In genomic region chr17:60465041-60465440, GRCm38 (mm10) we compare ENCODE assay signal across 27 mouse cellular contexts.
"Had no signal": no experiment of that assay in that cellular context is flagged by ENCODE, and none has a peak within 500 bp of the region (broad histone marks: within the 10 kb centered on the region; RNA-seq: fewer than 3 reads in every experiment).

No protein-coding gene starts in this region.

- ATAC-seq: forebrain, embryonic 13.5 days; forebrain, embryonic 14.5 days; forebrain, embryonic 15.5 days; forebrain, embryonic 16.5 days; forebrain, postnatal 0 days had no signal

- H3K4me2 ChIP-seq: embryonic facial prominence, embryonic 12.5 days; embryonic facial prominence, embryonic 13.5 days; embryonic facial prominence, embryonic 15.5 days; forebrain, embryonic 12.5 days; forebrain, embryonic 13.5 days; forebrain, embryonic 15.5 days had no signal

- H3K36me3 ChIP-seq: embryonic facial prominence, embryonic 10.5 days; embryonic facial prominence, embryonic 12.5 days; embryonic facial prominence, embryonic 13.5 days; embryonic facial prominence, embryonic 15.5 days; forebrain, embryonic 10.5 days; forebrain, embryonic 12.5 days; forebrain, embryonic 15.5 days had no signal

- H3K4me3 ChIP-seq: embryonic facial prominence, embryonic 10.5 days; embryonic facial prominence, embryonic 12.5 days; embryonic facial prominence, embryonic 13.5 days; embryonic facial prominence, embryonic 15.5 days; erythroblast, embryonic 14.5 days; forebrain, embryonic 10.5 days; forebrain, embryonic 12.5 days; forebrain, embryonic 13.5 days; forebrain, embryonic 15.5 days; gastrocnemius, adult 2 months; heart, adult 2 months had no signal

- DNase-seq: cerebellum, adult 9-10 months; cerebellum, adult 9-11 months; cerebellum, postnatal 10 days; cerebellum, postnatal 14 days; cerebellum, postnatal 25 days; cerebellum, postnatal 36 days; embryo, embryonic 11 days; forebrain, postnatal 0 days; gastrocnemius, adult 2 months; gastrocnemius, postnatal 10 days; gastrocnemius, postnatal 14 days; gastrocnemius, postnatal 25 days; gastrocnemius, postnatal 36 days; heart, adult 11 months; heart, adult 18-20 months; heart, adult 2 months had no signal

- H3K9ac ChIP-seq: embryonic facial prominence, embryonic 12.5 days; embryonic facial prominence, embryonic 13.5 days; embryonic facial prominence, embryonic 15.5 days; forebrain, embryonic 12.5 days; forebrain, embryonic 13.5 days; forebrain, embryonic 15.5 days; forebrain, postnatal 0 days had no signal

- H3K27me3 ChIP-seq: embryonic facial prominence, embryonic 12.5 days; embryonic facial prominence, embryonic 13.5 days; embryonic facial prominence, embryonic 15.5 days; forebrain, embryonic 12.5 days; forebrain, embryonic 13.5 days; forebrain, embryonic 15.5 days had no signal

- H3K9me3 ChIP-seq: embryonic facial prominence, embryonic 10.5 days; embryonic facial prominence, embryonic 12.5 days; embryonic facial prominence, embryonic 13.5 days; embryonic facial prominence, embryonic 15.5 days; forebrain, embryonic 10.5 days; forebrain, embryonic 12.5 days; forebrain, embryonic 13.5 days; forebrain, embryonic 15.5 days had no signal

- H3K27ac ChIP-seq: embryonic facial prominence, embryonic 10.5 days; embryonic facial prominence, embryonic 12.5 days; embryonic facial prominence, embryonic 13.5 days; embryonic facial prominence, embryonic 15.5 days; forebrain, embryonic 10.5 days; forebrain, embryonic 12.5 days; forebrain, embryonic 13.5 days; forebrain, embryonic 15.5 days; gastrocnemius, adult 2 months; heart, adult 2 months had no signal

- H3K4me1 ChIP-seq: embryonic facial prominence, embryonic 10.5 days; embryonic facial prominence, embryonic 12.5 days; embryonic facial prominence, embryonic 13.5 days; embryonic facial prominence, embryonic 15.5 days; forebrain, embryonic 10.5 days; forebrain, embryonic 12.5 days; forebrain, embryonic 13.5 days; forebrain, embryonic 15.5 days had no signal
